Mouse (Mus musculus): ENCODE data around the gene Hectd2.

The Hectd2 gene

DNA sequence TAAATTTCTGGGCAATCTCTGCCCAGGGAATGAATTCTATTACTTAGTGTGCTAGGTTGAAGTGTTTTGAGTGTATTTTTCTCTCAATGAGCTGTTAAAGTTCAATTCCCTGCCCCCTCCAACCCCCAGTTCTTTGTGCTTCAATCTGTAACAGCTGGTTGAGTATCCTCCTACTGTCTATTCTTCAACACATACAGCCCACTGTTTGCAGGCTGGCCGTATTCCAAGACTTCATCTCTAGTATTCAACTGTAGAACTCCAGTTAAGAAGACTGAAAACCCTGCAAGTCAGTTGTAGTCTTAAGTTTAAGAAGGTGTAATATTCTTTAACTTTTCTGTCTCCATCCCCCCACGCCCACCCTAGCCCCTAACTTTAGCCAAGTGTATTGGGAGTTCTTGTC is 10.0 kb downstream of the Hectd2 start:
- no peak for DNase-seq (ENCODE audit: low spot score)

GRCm38 (mm10) chr19:36573986-36574385 is 19.5 kb downstream of the Hectd2 start:
- no peak for DNase-seq (ENCODE audit: low spot score)

- DNase-seq (ENCODE audit: low spot score) = no peak
Observed at GRCm38 (mm10) chr19:36575159-36575558, 20.7 kb downstream of the Hectd2 start.

DNA sequence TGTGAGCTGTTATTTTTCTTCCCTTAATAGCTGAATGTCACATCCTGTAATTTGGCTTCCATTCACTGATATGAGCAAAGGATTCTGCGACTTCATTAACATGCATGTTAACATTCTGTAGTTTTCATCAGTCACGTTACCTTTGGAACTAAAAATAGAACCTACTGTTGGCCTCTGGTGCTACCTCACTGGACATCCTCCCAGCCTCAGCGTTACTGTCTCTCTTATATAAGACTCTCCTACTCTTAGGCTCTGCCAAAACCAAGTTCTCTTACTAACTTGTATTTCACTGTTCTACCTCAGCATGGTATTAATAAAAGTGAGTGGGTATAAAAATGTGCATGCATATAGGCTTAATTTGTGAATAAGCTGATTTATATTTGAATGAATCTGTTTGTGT is 26.4 kb downstream of the Hectd2 start:
- DNase-seq (ENCODE audit: low spot score) = no peak

DNA sequence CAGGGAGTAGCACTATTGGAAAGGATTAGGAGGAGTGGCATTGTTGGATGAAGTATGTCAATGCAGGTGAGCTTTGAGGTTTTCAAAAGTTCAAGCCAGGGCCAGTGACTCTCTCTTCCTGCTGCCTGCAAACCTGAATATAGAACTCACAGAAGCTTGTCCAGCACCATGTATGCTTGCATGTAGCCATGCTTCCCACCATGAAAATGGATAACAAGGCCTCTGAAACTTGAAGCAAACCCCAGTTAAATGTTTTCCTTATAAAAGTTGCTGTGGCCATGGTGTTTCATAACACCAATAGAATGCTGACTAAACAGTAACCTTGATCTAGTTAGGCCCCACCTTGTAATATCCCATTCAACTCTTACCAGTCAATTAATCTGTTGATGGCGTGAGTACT is 27.7 kb downstream of the Hectd2 start:
- no peak for DNase-seq (ENCODE audit: low spot score)

DNA sequence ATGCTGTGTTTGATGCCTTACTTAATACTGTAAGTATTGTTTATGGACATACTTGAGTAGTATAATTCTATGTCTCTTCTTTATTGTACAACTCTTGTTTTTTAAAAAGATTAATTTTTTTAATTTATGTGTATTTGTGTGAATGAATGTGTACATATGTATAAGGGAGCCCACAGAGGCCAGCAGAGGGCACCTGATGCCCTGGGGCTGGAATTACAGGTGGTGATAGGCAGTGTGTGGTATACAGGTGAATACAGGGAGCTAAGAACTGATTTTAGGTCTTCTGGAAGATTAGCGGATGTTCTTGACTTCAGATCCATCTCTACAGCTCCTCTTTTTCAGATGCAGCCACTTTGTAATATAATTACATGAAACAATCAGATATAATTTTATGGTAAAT is 31.1 kb downstream of the Hectd2 start:
- DNase-seq (ENCODE audit: low spot score) = no peak

DNA sequence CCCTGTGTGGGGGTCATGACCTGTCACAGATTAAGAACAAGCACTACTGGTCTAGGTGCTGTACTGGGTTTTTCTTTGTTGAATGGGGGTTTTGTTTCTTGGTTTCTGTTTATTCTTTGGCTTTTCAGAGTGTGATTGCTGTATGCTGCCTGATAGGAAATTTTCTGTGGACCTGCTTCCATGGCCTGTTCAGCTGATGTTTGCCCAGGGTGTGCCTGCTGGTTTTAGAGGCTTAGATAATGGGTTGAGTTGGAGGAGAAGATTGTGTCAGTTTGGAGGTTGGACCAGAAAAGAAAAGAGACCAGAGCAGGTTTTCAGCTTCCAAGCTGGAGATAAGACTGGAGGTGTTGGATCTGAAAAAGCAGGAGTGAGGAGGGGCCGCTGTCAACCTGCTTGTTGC is 40.0 kb downstream of the Hectd2 start:
- DNase-seq (ENCODE audit: low spot score) = no peak

DNA sequence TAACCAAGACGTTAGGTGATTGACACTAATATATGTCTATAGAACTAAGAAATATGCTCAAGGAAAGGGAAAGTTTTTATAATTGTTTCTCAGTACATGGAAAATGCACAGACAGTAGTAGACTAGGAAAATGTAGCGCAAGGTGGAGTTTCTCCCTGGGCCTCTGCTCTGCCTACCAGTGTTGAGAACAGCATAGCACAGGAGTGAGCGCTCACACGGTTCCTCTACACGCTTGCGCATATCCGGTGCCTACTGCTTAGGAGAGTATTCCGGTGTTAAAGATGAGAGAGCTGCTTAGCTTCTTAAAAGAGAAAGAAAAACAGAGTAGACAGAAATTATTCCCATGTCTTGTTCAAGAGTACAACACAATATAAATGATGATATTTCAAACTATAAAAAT is 47.4 kb downstream of the Hectd2 start:
- DNase-seq (ENCODE audit: low spot score) = no peak

GRCm38 (mm10) chr19:36602535-36603312 is 48.3 kb downstream of the Hectd2 start:
- no peak for DNase-seq (ENCODE audit: low spot score)

GRCm38 (mm10) chr19:36606270-36606669 is 51.8 kb downstream of the Hectd2 start:
- DNase-seq (ENCODE audit: low spot score) = no peak

DNA sequence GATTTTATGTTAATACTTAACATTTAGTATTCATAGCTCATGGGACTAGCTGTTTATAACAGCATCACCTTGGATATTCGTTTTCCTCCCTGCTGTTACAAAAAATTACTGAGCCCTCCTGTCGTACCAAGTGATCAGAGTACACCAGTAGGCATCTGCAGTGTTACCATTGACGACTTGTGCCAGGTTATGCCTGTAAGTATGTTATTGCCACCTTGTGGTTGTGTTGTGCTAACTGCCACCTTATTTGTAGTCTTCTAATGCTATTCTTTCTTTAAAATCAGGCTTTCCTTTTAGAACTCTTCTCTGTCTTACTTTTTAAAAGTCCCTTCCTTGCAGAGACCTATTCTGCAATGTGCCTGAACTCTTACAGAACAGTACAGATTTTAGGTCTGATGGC is 54.8 kb downstream of the Hectd2 start:
- DNase-seq (ENCODE audit: low spot score) = no peak

GRCm38 (mm10) chr19:36610309-36610708 is 55.9 kb downstream of the Hectd2 start:
- DNase-seq (ENCODE audit: low spot score) = no peak

GRCm38 (mm10) chr19:36625906-36626305 is 71.5 kb downstream of the Hectd2 start:
- no peak for DNase-seq (ENCODE audit: low spot score)

DNA sequence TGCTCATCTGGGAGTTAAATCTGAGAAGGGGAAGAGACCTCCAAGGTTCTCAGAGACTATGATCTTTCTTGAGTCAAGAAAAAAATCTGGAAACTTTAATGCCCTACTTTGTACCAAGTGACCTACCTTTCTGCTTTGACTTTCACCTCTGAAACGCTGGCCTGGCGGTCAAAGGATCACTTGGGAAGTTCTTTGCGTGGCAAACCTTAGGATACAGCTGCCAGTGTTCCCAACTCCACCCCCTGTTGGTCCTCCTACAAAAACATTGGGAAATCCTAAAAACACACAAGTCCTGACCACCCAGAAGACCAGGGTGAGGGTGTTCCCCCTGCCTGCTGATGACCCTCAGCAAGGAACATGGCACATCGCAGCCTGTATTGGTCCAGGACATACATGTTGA is 72.4 kb downstream of the Hectd2 start:
- DNase-seq (ENCODE audit: low spot score) = no peak

- no peak for DNase-seq (ENCODE audit: low spot score)
Observed at GRCm38 (mm10) chr19:36629394-36629910, 75.0 kb downstream of the Hectd2 start.

GRCm38 (mm10) chr19:36630361-36630760 is 75.9 kb downstream of the Hectd2 start:
- no peak for DNase-seq (ENCODE audit: low spot score)

GRCm38 (mm10) chr19:36634771-36635170 is 80.3 kb downstream of the Hectd2 start:
- DNase-seq (ENCODE audit: low spot score) = no peak

GRCm38 (mm10) chr19:36637223-36637622 is 82.8 kb downstream of the Hectd2 start:
- DNase-seq (ENCODE audit: low spot score) = no peak

DNA sequence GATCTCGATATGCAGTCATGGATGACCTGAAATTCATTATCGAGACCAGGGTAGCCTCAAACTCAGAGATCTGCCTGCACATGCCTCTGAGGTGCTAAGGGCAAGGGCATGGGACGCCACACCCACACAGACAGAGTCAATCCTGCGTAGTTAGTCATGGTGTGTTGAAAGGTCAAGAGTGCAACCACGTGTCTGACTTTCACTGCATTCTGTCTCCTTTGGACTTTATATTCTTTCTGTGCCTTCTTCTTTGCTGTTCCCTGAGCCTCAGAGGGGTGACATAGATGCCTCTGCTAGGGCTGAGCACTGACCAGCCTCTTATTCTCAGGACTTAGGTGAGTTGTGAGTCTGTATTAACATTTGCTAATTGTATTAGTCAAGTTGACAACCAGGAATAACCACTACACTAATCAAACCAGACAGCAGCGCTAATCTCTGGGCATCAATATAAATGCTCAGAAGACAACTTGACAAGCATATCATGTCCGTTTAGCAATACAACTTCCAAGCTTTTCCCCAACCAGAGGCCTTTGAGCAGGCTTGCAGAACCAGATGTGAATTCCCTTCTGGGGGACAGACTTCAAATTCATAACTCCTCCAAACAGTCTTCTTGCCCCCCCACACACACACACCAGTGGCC is 83.6 kb downstream of the Hectd2 start:
- DNase-seq (ENCODE audit: low spot score) = no peak

- DNase-seq (ENCODE audit: low spot score) = no peak
Observed at GRCm38 (mm10) chr19:36639072-36639471, 84.6 kb downstream of the Hectd2 start.

- no peak for DNase-seq (ENCODE audit: low spot score)
Observed at GRCm38 (mm10) chr19:36641128-36641527, 86.7 kb downstream of the Hectd2 start.

DNA sequence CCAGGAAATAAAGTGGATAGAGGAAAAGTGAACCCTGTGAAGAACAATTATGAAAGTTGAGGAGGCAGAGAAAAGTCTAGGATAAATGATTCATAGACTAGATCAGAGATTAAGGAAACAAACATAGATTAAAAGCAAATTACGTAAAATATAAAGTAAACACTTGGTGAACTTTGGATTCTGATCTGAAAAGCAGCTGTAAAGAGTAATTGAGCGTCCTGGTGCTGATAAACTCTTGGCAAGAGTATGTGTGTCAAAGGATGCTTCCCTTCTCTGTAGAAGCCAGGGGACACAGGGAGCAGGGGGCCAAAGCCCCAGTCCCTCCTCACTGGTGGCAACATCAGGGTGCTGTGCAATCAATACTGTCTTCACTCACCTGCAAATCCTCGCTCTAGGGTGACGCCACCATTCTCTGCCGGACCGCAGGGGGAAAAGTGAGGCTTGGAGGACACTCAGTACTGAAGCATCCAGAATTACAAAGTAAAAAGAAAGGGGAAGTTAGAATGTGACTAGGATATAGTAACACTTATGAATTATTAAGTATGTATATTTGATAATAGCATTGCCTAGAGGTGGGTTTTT is 91.0 kb downstream of the Hectd2 start:
- no peak for DNase-seq (ENCODE audit: low spot score)

DNA sequence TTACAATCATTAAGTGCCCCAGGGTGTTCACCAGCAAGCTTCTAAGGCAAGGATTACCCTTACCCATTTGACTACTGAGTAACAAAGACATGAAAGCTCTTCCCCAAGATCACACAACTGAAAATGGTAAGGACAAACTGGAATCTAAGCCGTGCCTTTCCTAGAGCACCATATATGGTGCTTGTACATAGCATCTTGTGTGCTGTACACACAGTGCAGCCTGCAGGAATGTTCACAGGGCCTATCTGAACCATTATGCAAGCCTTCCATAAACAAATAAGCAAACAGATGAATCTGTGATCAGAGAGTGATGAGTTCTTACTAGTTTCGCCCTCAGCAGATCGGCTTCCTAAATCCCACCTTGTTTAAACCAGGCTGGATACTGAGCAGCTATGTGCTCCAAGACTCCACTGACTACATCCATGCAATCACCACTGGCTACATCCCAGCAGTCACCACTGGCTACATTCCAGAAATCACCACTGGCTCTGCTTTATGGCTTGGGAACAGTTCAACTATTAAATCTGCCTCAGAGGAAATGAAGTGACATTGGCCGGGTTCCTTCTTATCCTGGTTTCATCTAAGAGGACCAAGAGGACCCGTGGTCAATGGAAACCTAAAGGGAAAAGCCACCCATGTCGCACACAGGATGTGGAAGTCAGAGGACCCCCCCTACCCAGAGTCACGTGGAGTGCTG is 91.8 kb downstream of the Hectd2 start:
- no peak for DNase-seq (ENCODE audit: low spot score)
